Mouse (Mus musculus) embryonic facial prominence, embryonic 10.5 days (tissue): ENCODE measurements around the gene Slc15a4. TPM values are rescaled to one million over a fixed set of nuclear protein-coding genes. Genes with fewer than 3 reads are reported as not detected.

Experiments
- DNase-seq: peaks from one replicate; pipeline ENCODE4 v3.0.0-alpha.2; 2017; ENCODE audit warnings: low spot score
- H3K27ac ChIP-seq: fragments of 300-500 bp; sonication (generic); replicated peaks from 2 replicates; pipeline ENCODE4 v1.5.1; 2016; ENCODE audit warnings: mild to moderate bottlenecking
- H3K27me3 ChIP-seq: fragments of 300-500 bp; sonication (generic); replicated peaks from 2 replicates; pipeline ENCODE4 v1.6.1; 2016; ENCODE audit warnings: low read depth, mild to moderate bottlenecking; ENCODE audit not compliant: poor library complexity, severe bottlenecking
- H3K36me3 ChIP-seq: fragments of 300-500 bp; sonication (generic); replicated peaks from 2 replicates; pipeline ENCODE4 v1.6.1; 2016; ENCODE audit warnings: mild to moderate bottlenecking, moderate library complexity
- H3K4me1 ChIP-seq: fragments of 300-500 bp; sonication (generic); 2 replicates; pipeline ENCODE4 v1.6.1; 2016
- H3K4me3 ChIP-seq: fragments of 300-500 bp; sonication (generic); 2 replicates; pipeline ENCODE4 v1.5.1; 2016; ENCODE audit warnings: mild to moderate bottlenecking, moderate library complexity
- H3K9me3 ChIP-seq: fragments of 300-500 bp; sonication (generic); 2 replicates; pipeline ENCODE4 v1.6.1; 2016; ENCODE audit warnings: mild to moderate bottlenecking
- WGBS: fragments of 180-500 bp; shearing (Covaris S2); methylation state at CpG from one replicate; pipeline ENCODE4 v1.1.7; 2016; 5-methylcytosine and 5-hydroxymethylcytosine counted together
- polyA plus RNA-seq: library from polyadenylated mRNA; unstranded; fragments of >200 nt; fragmentation: Nextera tagmentation; extraction: Ambion mirVana; gene quantifications from 2 replicates; pipeline ENCODE4 v1.2.1, GENCODE M21; 2016

Gene Slc15a4
- polyA plus RNA-seq, 1 experiment from 2014 or later: 25.1 TPM

- 97% methylated on average over 13 of the region's 13 CpGs for WGBS
- Histone ChIP-seq H3K4me3 (no peak overlapping the region), H3K27me3 (no peaks in the 10 kb centered on the region), H3K27ac (no peak overlapping the region), H3K36me3 (peaks cover 3% of the 10 kb centered on the region; the same call in 1 of the 2 replicates), H3K9me3 (peaks cover 12% of the 10 kb centered on the region), H3K4me1 (no peaks in the 10 kb centered on the region)
- no peak for DNase-seq
Measured at GRCm38 (mm10) chr5:127639635-127640034, 6.9 kb upstream of the Slc15a4 start.

- DNase-seq: no peak
- Histone ChIP-seq H3K4me1 (no peaks in the 10 kb centered on the region), H3K36me3 (no peaks in the 10 kb centered on the region), H3K27ac (no peak overlapping the region), H3K27me3 (no peaks in the 10 kb centered on the region), H3K9me3 (peaks cover 12% of the 10 kb centered on the region), H3K4me3 (no peak overlapping the region)
- 92% methylated on average over 6 of the region's 6 CpGs for WGBS
Measured at GRCm38 (mm10) chr5:127639067-127639605, 6.4 kb upstream of the Slc15a4 start.

GRCm38 (mm10) chr5:127638177-127638576, 5.5 kb upstream of the Slc15a4 start:
- no peaks in the 10 kb centered on the region for H3K36me3 ChIP-seq
- no peak for DNase-seq
- H3K4me1 ChIP-seq: peaks cover 2% of the 10 kb centered on the region
- H3K27me3 ChIP-seq: peaks cover 7% of the 10 kb centered on the region
- WGBS: 91% methylated on average over 2 of the region's 2 CpGs
- H3K27ac ChIP-seq: no peak overlapping the region
- peaks cover 12% of the 10 kb centered on the region for H3K9me3 ChIP-seq
- H3K4me3 ChIP-seq: no peak overlapping the region

GRCm38 (mm10) chr5:127637622-127638021, 4.9 kb upstream of the Slc15a4 start:
- Histone ChIP-seq H3K27ac (no peak overlapping the region), H3K4me1 (peaks cover 7% of the 10 kb centered on the region), H3K36me3 (no peaks in the 10 kb centered on the region), H3K4me3 (no peak overlapping the region), H3K27me3 (peaks cover 12% of the 10 kb centered on the region), H3K9me3 (peaks cover 12% of the 10 kb centered on the region)
- WGBS: 70% methylated on average over 4 of the region's 4 CpGs
- DNase-seq: no peak

GRCm38 (mm10) chr5:127633666-127634065, 969 bp upstream of the Slc15a4 start:
- DNase-seq: no peak
- H3K4me3 ChIP-seq: no peak overlapping the region
- H3K36me3 ChIP-seq: no peaks in the 10 kb centered on the region
- H3K27ac ChIP-seq: no peak overlapping the region
- no peaks in the 10 kb centered on the region for H3K9me3 ChIP-seq
- 92% methylated on average over 7 of the region's 7 CpGs for WGBS
- H3K4me1 ChIP-seq: peaks cover 21% of the 10 kb centered on the region
- H3K27me3 ChIP-seq: peaks cover 29% of the 10 kb centered on the region

GRCm38 (mm10) chr5:127633188-127633587, 491 bp upstream of the Slc15a4 start:
- 35% methylated on average over 4 of the region's 4 CpGs for WGBS
- Histone ChIP-seq H3K27ac (no peak overlapping the region), H3K4me3 (peak overlapping the region; percentile 77), H3K27me3 (peaks cover 29% of the 10 kb centered on the region), H3K36me3 (no peaks in the 10 kb centered on the region), H3K9me3 (no peaks in the 10 kb centered on the region), H3K4me1 (peaks cover 21% of the 10 kb centered on the region)
- no peak for DNase-seq

- Histone ChIP-seq H3K4me3 (peak overlapping the region; percentile 77), H3K9me3 (no peaks in the 10 kb centered on the region), H3K4me1 (peaks cover 21% of the 10 kb centered on the region), H3K36me3 (no peaks in the 10 kb centered on the region), H3K27ac (peak overlapping the region; percentile 83), H3K27me3 (peaks cover 29% of the 10 kb centered on the region)
- 15% methylated on average over 5 of the region's 5 CpGs for WGBS
- DNase-seq: no peak
Measured at GRCm38 (mm10) chr5:127631671-127632070, 1.0 kb downstream of the Slc15a4 start.

GRCm38 (mm10) chr5:127627242-127627641, 5.5 kb downstream of the Slc15a4 start:
- WGBS: 85% methylated on average over 12 of the region's 12 CpGs
- peaks cover 14% of the 10 kb centered on the region for H3K27me3 ChIP-seq
- no peak overlapping the region for H3K27ac ChIP-seq
- no peak for DNase-seq
- no peak overlapping the region for H3K4me3 ChIP-seq
- peaks cover 10% of the 10 kb centered on the region for H3K4me1 ChIP-seq
- no peaks in the 10 kb centered on the region for H3K9me3 ChIP-seq
- no peaks in the 10 kb centered on the region for H3K36me3 ChIP-seq

- H3K9me3 ChIP-seq: no peaks in the 10 kb centered on the region
- no peak overlapping the region for H3K4me3 ChIP-seq
- 83% methylated on average over 10 of the region's 10 CpGs for WGBS
- no peak overlapping the region for H3K27ac ChIP-seq
- H3K36me3 ChIP-seq: no peaks in the 10 kb centered on the region
- H3K4me1 ChIP-seq: no peaks in the 10 kb centered on the region
- no peaks in the 10 kb centered on the region for H3K27me3 ChIP-seq
- no peak for DNase-seq
Measured at GRCm38 (mm10) chr5:127624427-127625213, 8.1 kb downstream of the Slc15a4 start.

- DNase-seq: no peak
- H3K36me3 ChIP-seq: no peaks in the 10 kb centered on the region
- peaks cover 4% of the 10 kb centered on the region for H3K4me1 ChIP-seq
- H3K9me3 ChIP-seq: no peaks in the 10 kb centered on the region
- 79% methylated on average over 10 of the region's 10 CpGs for WGBS
- no peak overlapping the region for H3K4me3 ChIP-seq
- no peak overlapping the region for H3K27ac ChIP-seq
- H3K27me3 ChIP-seq: no peaks in the 10 kb centered on the region
Measured at GRCm38 (mm10) chr5:127621108-127621507, 11.6 kb downstream of the Slc15a4 start.

- Histone ChIP-seq H3K4me1 (peaks cover 11% of the 10 kb centered on the region), H3K36me3 (no peaks in the 10 kb centered on the region), H3K9me3 (no peaks in the 10 kb centered on the region), H3K27ac (no peak overlapping the region), H3K4me3 (no peak overlapping the region), H3K27me3 (no peaks in the 10 kb centered on the region)
- WGBS: 83% methylated on average over 8 of the region's 8 CpGs
- no peak for DNase-seq
Measured at GRCm38 (mm10) chr5:127620371-127620770, 12.3 kb downstream of the Slc15a4 start.

- no peak overlapping the region for H3K4me3 ChIP-seq
- no peaks in the 10 kb centered on the region for H3K9me3 ChIP-seq
- no peaks in the 10 kb centered on the region for H3K36me3 ChIP-seq
- peaks cover 19% of the 10 kb centered on the region for H3K4me1 ChIP-seq
- no peak for DNase-seq
- no peak overlapping the region for H3K27ac ChIP-seq
- no peaks in the 10 kb centered on the region for H3K27me3 ChIP-seq
- 73% methylated on average over 3 of the region's 3 CpGs for WGBS
Measured at GRCm38 (mm10) chr5:127618834-127619233, 13.9 kb downstream of the Slc15a4 start.
